Mouse (Mus musculus): ENCODE results near the gene Tmem151b. TPM values are rescaled to one million over a fixed set of nuclear protein-coding genes. Genes with fewer than 3 reads are reported as not detected.

The Tmem151b gene
- polyA plus RNA-seq, 1 experiment from 2014 or later: 29.3 TPM

GRCm38 (mm10) chr17:45559732-45560525 lies 10.5 kb upstream of the Tmem151b start:
- H3K4me1 ChIP-seq (ENCODE audit: control insufficient read depth, insufficient read depth, low read depth, low read length): peaks cover 17% of the 10 kb centered on the region
- peaks cover 2% of the 10 kb centered on the region for H3K27me3 ChIP-seq (replicated peaks; ENCODE audit: control insufficient read depth, insufficient read depth, low read length)
- no peak for ATAC-seq
- H3K4me3 ChIP-seq (ENCODE audit: low read length): no peak overlapping the region
- 87% methylated on average over 15 of the region's 15 CpGs for WGBS
- H3K27ac ChIP-seq (ENCODE audit: low read depth, low read length): no peak overlapping the region
- no peaks in the 10 kb centered on the region for H3K36me3 ChIP-seq (ENCODE audit: control insufficient read depth, insufficient read depth, low read length)
- H3K4me2 ChIP-seq (ENCODE audit: low read length): no peak overlapping the region
- H3K9ac ChIP-seq (ENCODE audit: low read depth, low read length): no peak overlapping the region
- no peaks in the 10 kb centered on the region for H3K9me3 ChIP-seq (ENCODE audit: control insufficient read depth, low read length)

GRCm38 (mm10) chr17:45557998-45558862 lies 8.8 kb upstream of the Tmem151b start:
- H3K36me3 ChIP-seq (ENCODE audit: control insufficient read depth, insufficient read depth, low read length): no peaks in the 10 kb centered on the region
- no peak overlapping the region; the same call in 1 of the 2 replicates for H3K4me2 ChIP-seq (ENCODE audit: low read length)
- no peaks in the 10 kb centered on the region for H3K9me3 ChIP-seq (ENCODE audit: control insufficient read depth, low read length)
- peaks cover 11% of the 10 kb centered on the region for H3K4me1 ChIP-seq (ENCODE audit: control insufficient read depth, insufficient read depth, low read depth, low read length)
- ATAC-seq: no peak
- H3K4me3 ChIP-seq (ENCODE audit: low read length): no peak overlapping the region
- H3K27me3 ChIP-seq (replicated peaks; ENCODE audit: control insufficient read depth, insufficient read depth, low read length): peaks cover 2% of the 10 kb centered on the region
- 71% methylated on average over 16 of the region's 16 CpGs for WGBS
- no peak overlapping the region for H3K27ac ChIP-seq (ENCODE audit: low read depth, low read length)
- peak overlapping the region; percentile 29; the same call in 1 of the 2 replicates for H3K9ac ChIP-seq (ENCODE audit: low read depth, low read length)

GRCm38 (mm10) chr17:45557246-45557824 lies 7.9 kb upstream of the Tmem151b start:
- H3K4me2 ChIP-seq (ENCODE audit: low read length): no peak overlapping the region; the same call in 1 of the 2 replicates
- H3K27me3 ChIP-seq (replicated peaks; ENCODE audit: control insufficient read depth, insufficient read depth, low read length): peaks cover 2% of the 10 kb centered on the region
- no peak overlapping the region for H3K4me3 ChIP-seq (ENCODE audit: low read length)
- WGBS: 69% methylated on average over 6 of the region's 7 CpGs
- ATAC-seq: no peak
- no peak overlapping the region for H3K27ac ChIP-seq (ENCODE audit: low read depth, low read length)
- H3K36me3 ChIP-seq (ENCODE audit: control insufficient read depth, insufficient read depth, low read length): no peaks in the 10 kb centered on the region
- no peak overlapping the region; the same call in none of the 2 replicates for H3K9ac ChIP-seq (ENCODE audit: low read depth, low read length)
- peaks cover 11% of the 10 kb centered on the region for H3K4me1 ChIP-seq (ENCODE audit: control insufficient read depth, insufficient read depth, low read depth, low read length)
- H3K9me3 ChIP-seq (ENCODE audit: control insufficient read depth, low read length): no peaks in the 10 kb centered on the region

GRCm38 (mm10) chr17:45556514-45557245 lies 7.2 kb upstream of the Tmem151b start:
- ATAC-seq: no peak
- H3K9me3 ChIP-seq (ENCODE audit: control insufficient read depth, low read length): no peaks in the 10 kb centered on the region
- peak overlapping the region; percentile 74 for H3K4me3 ChIP-seq (ENCODE audit: low read length)
- H3K4me1 ChIP-seq (ENCODE audit: control insufficient read depth, insufficient read depth, low read depth, low read length): peaks cover 15% of the 10 kb centered on the region
- no peaks in the 10 kb centered on the region for H3K36me3 ChIP-seq (ENCODE audit: control insufficient read depth, insufficient read depth, low read length)
- peak overlapping the region; percentile 89 for H3K4me2 ChIP-seq (ENCODE audit: low read length)
- H3K27ac ChIP-seq (ENCODE audit: low read depth, low read length): no peak overlapping the region
- H3K27me3 ChIP-seq (replicated peaks; ENCODE audit: control insufficient read depth, insufficient read depth, low read length): peaks cover 2% of the 10 kb centered on the region
- WGBS: 75% methylated on average over 3 of the region's 3 CpGs
- peak overlapping the region; percentile 68; the same call in 1 of the 2 replicates for H3K9ac ChIP-seq (ENCODE audit: low read depth, low read length)

- Histone ChIP-seq H3K4me3 (ENCODE audit: low read length) (peak overlapping the region; percentile 74), H3K4me1 (ENCODE audit: control insufficient read depth, insufficient read depth, low read depth, low read length) (peaks cover 15% of the 10 kb centered on the region), H3K36me3 (ENCODE audit: control insufficient read depth, insufficient read depth, low read length) (no peaks in the 10 kb centered on the region), H3K9me3 (ENCODE audit: control insufficient read depth, low read length) (no peaks in the 10 kb centered on the region), H3K27me3 (replicated peaks; ENCODE audit: control insufficient read depth, insufficient read depth, low read length) (peaks cover 2% of the 10 kb centered on the region), H3K27ac (ENCODE audit: low read depth, low read length) (no peak overlapping the region), H3K9ac (ENCODE audit: low read depth, low read length) (peak overlapping the region; percentile 68), H3K4me2 (ENCODE audit: low read length) (peak overlapping the region; percentile 89)
- 1% methylated on average over 14 of the region's 14 CpGs for WGBS
- ATAC-seq: no peak
Measured at GRCm38 (mm10) chr17:45556107-45556489, 6.6 kb upstream of the Tmem151b start.

- H3K27me3 ChIP-seq (replicated peaks; ENCODE audit: control insufficient read depth, insufficient read depth, low read length): peaks cover 2% of the 10 kb centered on the region
- peaks cover 15% of the 10 kb centered on the region for H3K4me1 ChIP-seq (ENCODE audit: control insufficient read depth, insufficient read depth, low read depth, low read length)
- H3K9me3 ChIP-seq (ENCODE audit: control insufficient read depth, low read length): no peaks in the 10 kb centered on the region
- 0 out of 2 replicates have a peak within 1 kb of the TSS, but pooled peaks have one; percentile 1 for H3K27ac ChIP-seq (ENCODE audit: low read depth, low read length)
- peak; percentile 71 for ATAC-seq
- peak within 1 kb of the TSS; percentile 89 for H3K4me2 ChIP-seq (ENCODE audit: low read length)
- H3K9ac ChIP-seq (ENCODE audit: low read depth, low read length): peak within 1 kb of the TSS; percentile 68
- H3K36me3 ChIP-seq (ENCODE audit: control insufficient read depth, insufficient read depth, low read length): no peaks in the 10 kb centered on the region
- peak within 1 kb of the TSS; percentile 74 for H3K4me3 ChIP-seq (ENCODE audit: low read length)
- WGBS: under 1% methylated on average over 45 of the region's 45 CpGs
Measured at GRCm38 (mm10) chr17:45555452-45556106, 6.1 kb upstream of the Tmem151b start, which contains the start of gene Nfkbie. TSS of gene Nfkbie (plus strand) at chr17:45555703.

- no peak overlapping the region for H3K4me2 ChIP-seq (ENCODE audit: low read length)
- no peak overlapping the region for H3K27ac ChIP-seq (ENCODE audit: low read depth, low read length)
Measured at GRCm38 (mm10) chr17:45554420-45554819, 4.9 kb upstream of the Tmem151b start.

GRCm38 (mm10) chr17:45553065-45553464 lies 3.6 kb upstream of the Tmem151b start:
- Histone ChIP-seq H3K4me2 (ENCODE audit: low read length) (no peak overlapping the region), H3K27ac (ENCODE audit: low read depth, low read length) (no peak overlapping the region), H3K4me1 (ENCODE audit: control insufficient read depth, insufficient read depth, low read depth, low read length) (peaks cover 24% of the 10 kb centered on the region), H3K9me3 (ENCODE audit: control insufficient read depth, low read length) (no peaks in the 10 kb centered on the region), H3K27me3 (replicated peaks; ENCODE audit: control insufficient read depth, insufficient read depth, low read length) (peaks cover 2% of the 10 kb centered on the region), H3K9ac (ENCODE audit: low read depth, low read length) (no peak overlapping the region), H3K36me3 (ENCODE audit: control insufficient read depth, insufficient read depth, low read length) (no peaks in the 10 kb centered on the region), H3K4me3 (ENCODE audit: low read length) (no peak overlapping the region)
- no peak for ATAC-seq
- WGBS: 87% methylated on average over 3 of the region's 3 CpGs

More at GRCm38 (mm10) chr17:45554420-45554819, 4.9 kb upstream of the Tmem151b start:
- H3K9ac ChIP-seq (ENCODE audit: low read depth, low read length): no peak overlapping the region
- 36% methylated on average over 1 of the region's 1 CpGs for WGBS
- H3K4me1 ChIP-seq (ENCODE audit: control insufficient read depth, insufficient read depth, low read depth, low read length): peaks cover 24% of the 10 kb centered on the region
- H3K9me3 ChIP-seq (ENCODE audit: control insufficient read depth, low read length): no peaks in the 10 kb centered on the region
- H3K4me3 ChIP-seq (ENCODE audit: low read length): no peak overlapping the region
- no peak for ATAC-seq
- H3K27me3 ChIP-seq (replicated peaks; ENCODE audit: control insufficient read depth, insufficient read depth, low read length): peaks cover 2% of the 10 kb centered on the region
- H3K36me3 ChIP-seq (ENCODE audit: control insufficient read depth, insufficient read depth, low read length): no peaks in the 10 kb centered on the region

Measured in hindbrain, embryonic 16.5 days (tissue).